Mouse (Mus musculus) splenic B cell, adult 2 months (primary cell): ENCODE data around the gene Lgr5.
A peak's percentile ranks its signal among the peaks of the same experiment; 100 is the strongest.

Experiments used
- DNase-seq: peaks from one replicate; pipeline ENCODE4 v3.0.0-alpha.2; 2011; ENCODE audit warnings: low read depth, low spot score
- H3K27me3 ChIP-seq: 2 replicates; pipeline ENCODE4 v1.6.1; 2012; ENCODE audit warnings: mild to moderate bottlenecking, low read length, moderate library complexity, mixed read lengths; ENCODE audit not compliant: control insufficient read depth, poor library complexity, insufficient read depth, severe bottlenecking
- H3K36me3 ChIP-seq: 2 replicates; pipeline ENCODE4 v1.6.1; 2012; ENCODE audit warnings: mild to moderate bottlenecking, low read length, moderate library complexity, mixed read lengths; ENCODE audit not compliant: control insufficient read depth, poor library complexity, insufficient read depth, severe bottlenecking

The Lgr5 gene

GRCm38 (mm10) chr10:115587301-115587969, at the start of gene Lgr5:
TSS of gene Lgr5 (minus strand) at chr10:115587780.
- no peaks in the 10 kb centered on the region for H3K36me3 ChIP-seq
- no peaks in the 10 kb centered on the region for H3K27me3 ChIP-seq
- peak; percentile 0 for DNase-seq

GRCm38 (mm10) chr10:115626678-115627077, 39.1 kb upstream of the Lgr5 start:
- Histone ChIP-seq H3K27me3 (no peaks in the 10 kb centered on the region), H3K36me3 (no peaks in the 10 kb centered on the region)
- DNase-seq, result no peak

DNA sequence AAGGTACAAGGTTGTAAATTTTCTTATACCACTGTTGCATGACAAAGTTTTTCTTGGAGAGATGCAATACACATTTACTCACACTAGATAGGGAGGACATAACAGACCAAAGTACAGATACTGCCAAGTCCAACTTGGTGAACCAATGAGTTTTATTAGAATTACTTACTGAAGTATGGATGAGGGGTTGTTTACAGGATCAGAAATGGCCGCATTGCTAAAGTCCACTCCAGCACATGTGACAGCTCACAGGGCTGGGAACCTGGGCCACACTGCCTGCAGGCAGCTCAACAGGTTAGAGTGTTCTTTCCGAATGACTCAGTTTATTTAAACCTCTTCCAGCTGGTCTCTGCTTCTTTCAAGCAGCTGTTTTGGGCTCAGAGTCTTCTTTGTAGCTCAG, 37.4 kb upstream of the Lgr5 start:
- DNase-seq, result no peak
- H3K36me3 ChIP-seq, result no peaks in the 10 kb centered on the region
- no peaks in the 10 kb centered on the region for H3K27me3 ChIP-seq

GRCm38 (mm10) chr10:115623956-115624671, 36.5 kb upstream of the Lgr5 start:
- DNase-seq, result peak; percentile 46
- H3K36me3 ChIP-seq, result no peaks in the 10 kb centered on the region
- no peaks in the 10 kb centered on the region for H3K27me3 ChIP-seq

- Histone ChIP-seq H3K27me3 (no peaks in the 10 kb centered on the region), H3K36me3 (no peaks in the 10 kb centered on the region)
- no peak for DNase-seq
Observed at GRCm38 (mm10) chr10:115623481-115623880, 35.9 kb upstream of the Lgr5 start.

GRCm38 (mm10) chr10:115618288-115618856, 30.8 kb upstream of the Lgr5 start:
- Histone ChIP-seq H3K36me3 (no peaks in the 10 kb centered on the region), H3K27me3 (no peaks in the 10 kb centered on the region)
- DNase-seq, result peak; percentile 2

GRCm38 (mm10) chr10:115617456-115618287, 30.1 kb upstream of the Lgr5 start:
- DNase-seq, result peak; percentile 72
- H3K27me3 ChIP-seq, result no peaks in the 10 kb centered on the region
- H3K36me3 ChIP-seq, result no peaks in the 10 kb centered on the region

DNA sequence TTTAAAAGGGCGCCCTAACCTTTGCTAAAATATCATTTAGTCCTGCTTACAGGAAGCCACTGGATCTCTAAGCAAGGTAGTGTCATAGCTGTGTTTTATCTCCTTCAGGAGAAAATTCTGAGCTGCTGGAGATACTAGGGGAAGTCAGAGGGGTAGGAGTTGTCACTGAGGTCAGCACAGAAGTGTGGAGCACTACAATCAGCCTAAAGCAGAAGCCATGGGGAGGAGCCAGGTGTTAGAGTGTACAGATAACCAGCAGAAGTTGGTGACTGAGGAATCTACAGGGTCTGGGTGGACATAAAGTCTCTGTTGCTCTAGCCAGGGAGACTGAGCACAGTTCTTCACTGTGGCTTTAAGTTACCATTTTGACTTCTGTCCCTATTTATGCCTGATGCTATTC, 8.2 kb upstream of the Lgr5 start:
- Histone ChIP-seq H3K36me3 (no peaks in the 10 kb centered on the region), H3K27me3 (no peaks in the 10 kb centered on the region)
- DNase-seq, result no peak

- DNase-seq, result no peak
- Histone ChIP-seq H3K27me3 (no peaks in the 10 kb centered on the region), H3K36me3 (no peaks in the 10 kb centered on the region)
Observed at GRCm38 (mm10) chr10:115593651-115594050, 6.1 kb upstream of the Lgr5 start.

DNA sequence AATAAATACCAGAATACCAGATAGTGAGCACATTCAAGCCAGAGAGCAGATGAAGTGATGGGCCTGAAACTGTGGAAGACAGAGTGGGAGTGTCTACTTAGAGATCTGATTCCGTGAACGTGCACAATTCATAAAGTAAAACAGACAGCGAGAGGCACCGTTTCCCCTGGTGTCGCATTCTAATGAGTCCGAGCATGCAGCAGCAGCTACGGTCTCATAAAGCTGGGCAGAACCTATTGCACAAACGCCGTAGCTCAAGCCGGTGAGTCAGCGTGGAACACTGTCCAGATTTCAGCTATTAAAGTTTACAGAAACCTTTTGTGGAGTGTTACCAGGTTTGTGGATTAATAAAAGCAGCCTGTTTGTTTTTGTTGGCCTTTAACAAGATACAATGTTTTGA, 5.6 kb upstream of the Lgr5 start:
- Histone ChIP-seq H3K27me3 (no peaks in the 10 kb centered on the region), H3K36me3 (no peaks in the 10 kb centered on the region)
- DNase-seq, result no peak

- no peak for DNase-seq
- Histone ChIP-seq H3K27me3 (no peaks in the 10 kb centered on the region), H3K36me3 (no peaks in the 10 kb centered on the region)
Observed at GRCm38 (mm10) chr10:115587979-115588378, 399 bp upstream of the Lgr5 start.

DNA sequence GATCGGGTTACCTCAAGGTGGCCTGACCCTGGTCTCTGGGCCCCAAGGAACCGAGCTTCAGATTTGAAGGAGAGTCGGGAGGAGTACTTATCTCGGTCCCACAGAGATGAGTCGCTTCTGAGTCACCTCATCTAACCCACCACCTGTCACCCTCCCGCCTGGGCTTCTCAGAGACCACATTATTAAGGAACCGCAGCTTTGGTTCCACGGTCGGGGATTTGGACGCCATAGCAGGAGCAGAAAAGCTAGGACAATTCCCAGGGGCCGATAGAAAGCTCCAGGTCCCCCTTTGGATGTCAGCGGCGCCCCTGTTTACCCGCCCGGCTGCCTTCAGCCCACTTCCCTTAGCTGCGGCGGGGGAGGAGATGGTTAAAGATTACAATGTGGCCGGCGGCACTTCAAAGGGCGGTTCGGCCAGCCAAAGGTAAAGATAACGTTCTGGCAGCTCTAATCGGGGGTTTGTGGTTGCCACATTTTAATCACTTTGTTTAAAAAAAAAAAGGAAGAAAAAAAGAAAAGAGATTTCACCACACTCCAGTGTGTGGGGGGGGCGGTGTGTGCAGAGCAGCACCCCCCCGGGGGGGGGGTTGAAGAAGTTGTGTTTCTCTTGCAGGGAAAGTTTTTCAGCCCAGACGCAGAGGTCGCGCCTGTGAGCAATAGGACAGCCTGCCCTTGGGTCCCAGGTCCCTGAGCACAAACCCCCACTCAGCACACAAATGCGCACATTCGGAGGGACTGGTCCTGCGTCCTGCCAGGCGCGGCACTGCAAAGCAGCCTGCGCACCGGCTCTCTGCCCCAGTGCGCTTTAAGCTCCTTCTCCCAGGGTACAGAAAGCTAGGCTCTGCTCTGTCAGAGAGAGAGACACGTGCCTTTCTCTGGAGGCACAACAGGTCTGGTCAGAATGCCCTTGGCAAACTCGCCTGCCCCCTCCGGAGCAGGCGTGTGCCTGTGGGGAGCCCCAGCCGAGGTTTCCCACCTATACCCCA, 1.0 kb downstream of the Lgr5 start:
- Histone ChIP-seq H3K27me3 (no peaks in the 10 kb centered on the region), H3K36me3 (no peaks in the 10 kb centered on the region)
- DNase-seq, result peak; percentile 20

- H3K27me3 ChIP-seq, result no peaks in the 10 kb centered on the region
- no peak for DNase-seq
- no peaks in the 10 kb centered on the region for H3K36me3 ChIP-seq
Observed at GRCm38 (mm10) chr10:115585491-115586245, 1.9 kb downstream of the Lgr5 start.
